Mouse (Mus musculus) layer of hippocampus, postnatal 25 days (tissue): ENCODE measurements around the gene Arhgef11. TPM values are rescaled to one million over a fixed set of nuclear protein-coding genes. Genes with fewer than 3 reads are reported as not detected.

Source experiments
- DNase-seq, 2 experiments: peaks; one replicate each; pipeline ENCODE4 v3.0.0; 2022; ENCODE audit warnings: mixed read lengths in 2 of 2, low spot score in 1 of 2; ENCODE audit errors: extremely low spot score in 1 of 2
- total RNA-seq, 2 experiments: library from RNA; stranded (reverse); gene quantifications; 2 replicates each; pipeline ENCODE4 v1.2.3; 2021

Gene Arhgef11
- total RNA-seq, 2 experiments from 2014 or later, result 58.5 to 66.4 TPM

DNA sequence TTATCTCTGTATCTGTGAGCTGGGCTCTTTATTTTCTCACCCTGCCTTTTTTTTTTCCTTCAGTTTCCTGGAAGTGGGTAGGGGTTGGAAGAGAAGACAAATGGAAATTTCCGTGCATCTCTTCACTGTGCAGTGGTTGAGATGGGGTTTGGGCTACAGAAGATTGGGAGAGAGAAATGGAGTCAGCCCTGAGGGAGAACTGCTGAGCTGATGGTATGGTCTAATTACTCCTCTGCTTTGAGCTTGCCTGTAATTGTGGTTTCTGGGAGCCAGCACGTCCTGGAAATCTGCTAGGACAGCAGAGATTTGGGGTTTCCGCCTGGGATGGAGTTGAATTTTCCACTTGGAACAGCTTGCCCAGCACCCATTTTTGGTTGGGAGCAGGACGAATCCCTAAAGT is 43.1 kb downstream of the Arhgef11 start:
- DNase-seq, result no peak

DNA sequence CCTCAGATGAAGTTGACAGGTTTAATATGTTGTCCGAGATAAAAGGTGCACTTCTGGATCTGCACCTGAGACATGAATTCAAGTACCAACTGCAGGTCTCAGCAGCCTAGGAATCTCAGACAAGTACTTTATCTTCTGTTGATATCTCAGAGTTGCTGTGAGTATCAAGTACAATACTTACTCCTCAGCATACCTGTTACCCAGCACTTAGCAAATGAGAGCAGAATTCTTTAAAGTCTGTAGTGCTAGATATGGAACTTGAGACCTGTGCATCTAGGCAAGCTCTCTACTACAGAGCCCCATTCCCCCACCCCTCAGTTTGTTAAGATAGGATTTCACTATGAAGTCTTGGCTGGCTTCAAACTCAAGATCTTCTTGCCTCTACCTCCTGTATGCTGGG is 43.9 kb downstream of the Arhgef11 start:
- no peak for DNase-seq

DNA sequence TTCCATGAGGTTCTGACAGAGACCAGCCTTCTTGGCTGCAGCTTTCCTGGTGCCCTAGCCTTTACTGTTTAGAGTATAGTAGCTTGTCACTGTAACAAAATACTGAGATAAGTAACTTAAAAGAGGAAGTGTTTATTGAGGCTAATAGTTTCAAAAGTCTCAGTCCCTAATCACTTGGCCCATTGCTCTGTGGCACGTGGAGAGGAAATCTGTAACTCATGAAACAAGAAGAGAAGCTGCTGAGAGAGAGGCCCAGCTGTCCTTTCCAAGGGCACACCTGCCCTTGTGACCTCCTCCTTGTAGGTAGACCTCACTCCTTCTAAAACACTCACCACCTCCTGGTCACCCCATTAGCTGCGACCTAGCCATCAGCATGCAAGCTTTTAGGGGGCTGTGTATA is 101.2 kb downstream of the Arhgef11 start:
- no peak for DNase-seq

DNA sequence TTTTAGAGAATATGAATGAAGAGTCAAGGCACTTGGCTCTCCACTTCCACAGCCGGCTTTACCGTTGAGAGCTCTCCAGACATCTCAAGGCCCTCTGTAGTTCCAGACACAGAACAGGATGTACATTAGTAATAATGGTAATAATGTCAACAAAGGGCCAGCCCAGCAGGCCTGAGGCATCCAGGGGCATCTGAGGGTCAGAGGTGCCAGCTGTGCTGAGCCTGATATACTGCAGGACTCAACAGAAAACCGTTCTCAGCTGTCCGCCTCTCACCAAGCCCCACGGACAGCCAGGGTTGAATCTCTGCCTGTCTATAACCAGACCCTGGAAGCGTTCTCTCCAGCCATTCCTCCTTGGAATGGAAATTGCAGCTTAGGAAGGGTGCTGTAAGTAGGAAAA is 107.2 kb downstream of the Arhgef11 start:
- no peak for DNase-seq

DNA sequence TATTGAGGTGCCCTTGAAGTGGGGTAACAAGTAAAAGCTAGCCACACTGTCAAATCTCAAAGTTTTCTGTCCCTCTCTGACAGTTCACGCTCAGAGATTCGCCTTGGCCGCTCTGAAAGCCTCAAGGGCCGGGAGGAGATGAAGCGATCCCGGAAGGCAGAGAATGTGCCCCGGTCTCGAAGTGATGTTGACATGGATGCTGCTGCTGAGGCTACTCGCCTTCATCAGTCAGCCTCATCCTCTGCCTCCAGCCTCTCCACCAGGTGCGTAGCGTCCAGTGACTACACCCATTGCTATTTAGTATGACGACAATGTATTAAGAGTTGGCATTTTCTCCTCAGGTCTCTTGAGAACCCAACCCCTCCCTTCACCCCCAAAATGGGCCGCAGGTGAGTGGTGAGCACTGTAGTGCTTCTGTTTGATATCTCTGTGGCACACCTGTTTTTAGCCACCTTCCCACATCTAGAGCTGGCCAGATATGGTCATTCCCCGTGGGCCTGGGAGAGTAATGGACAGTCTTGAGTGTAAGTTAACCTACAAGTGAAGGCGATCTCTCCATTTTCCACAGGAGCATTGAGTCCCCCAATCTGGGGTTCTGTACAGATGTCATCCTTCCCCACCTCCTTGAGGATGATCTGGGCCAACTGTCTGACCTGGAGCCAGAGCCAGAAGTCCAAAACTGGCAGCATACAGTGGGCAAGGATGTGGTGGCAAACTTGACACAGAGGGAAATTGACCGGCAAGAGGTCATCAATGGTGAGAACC is 108.2 kb downstream of the Arhgef11 start:
- no peak for DNase-seq

DNA sequence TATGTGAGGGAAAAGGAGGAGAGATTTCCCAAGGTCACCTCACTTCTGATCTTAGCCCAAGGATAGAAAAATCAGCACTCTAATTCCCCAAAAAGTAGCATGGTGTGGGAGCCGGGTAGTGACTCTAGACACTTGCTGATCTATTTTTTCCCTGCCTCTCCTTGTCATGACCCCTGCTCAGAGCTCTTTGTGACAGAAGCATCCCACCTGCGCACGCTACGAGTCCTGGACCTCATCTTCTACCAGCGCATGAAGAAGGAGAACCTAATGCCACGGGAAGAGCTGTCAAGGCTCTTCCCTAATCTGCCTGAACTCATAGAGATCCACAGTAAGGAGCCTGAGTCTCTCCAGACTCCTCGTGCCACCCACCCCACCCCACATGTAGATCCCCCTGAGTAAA is 108.8 kb downstream of the Arhgef11 start:
- DNase-seq, result no peak

DNA sequence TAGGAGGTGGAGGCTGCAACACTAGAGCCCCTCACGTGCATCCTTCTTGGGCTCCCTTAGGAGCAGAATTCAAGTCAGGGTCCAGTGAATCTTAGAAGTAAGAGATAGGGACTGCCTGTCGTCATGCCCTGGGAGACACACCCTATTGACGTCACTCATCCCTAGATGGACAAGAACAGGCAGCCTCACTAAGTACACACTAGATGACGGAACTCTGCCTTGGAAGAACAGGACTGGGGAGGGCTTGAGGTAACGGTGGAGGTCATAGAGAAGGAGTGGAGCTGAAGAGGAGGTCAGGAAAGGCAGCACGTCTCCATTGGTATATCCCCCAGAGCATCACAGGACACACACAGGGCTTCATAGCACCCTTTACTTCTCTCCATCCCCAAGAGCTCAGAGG is 111.3 kb downstream of the Arhgef11 start:
- DNase-seq, result no peak

DNA sequence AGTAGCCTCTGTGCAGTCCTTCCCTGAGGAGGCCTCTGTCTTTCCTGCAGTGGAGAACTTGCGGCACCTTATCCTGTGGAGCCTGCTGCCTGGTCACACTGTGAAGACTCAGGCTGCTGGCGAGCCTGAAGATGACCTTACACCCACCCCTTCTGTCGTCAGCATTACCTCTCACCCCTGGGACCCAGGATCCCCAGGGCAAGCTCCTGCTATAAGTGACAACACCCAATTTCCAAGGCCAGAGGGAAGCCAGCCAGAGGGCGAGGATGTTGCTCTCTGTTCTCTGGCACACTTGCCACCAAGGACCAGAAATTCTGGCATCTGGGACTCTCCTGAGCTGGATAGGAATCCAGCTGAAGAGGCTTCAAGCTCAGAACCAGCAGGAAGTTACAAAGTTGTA is 115.7 kb downstream of the Arhgef11 start:
- DNase-seq, result no peak

DNA sequence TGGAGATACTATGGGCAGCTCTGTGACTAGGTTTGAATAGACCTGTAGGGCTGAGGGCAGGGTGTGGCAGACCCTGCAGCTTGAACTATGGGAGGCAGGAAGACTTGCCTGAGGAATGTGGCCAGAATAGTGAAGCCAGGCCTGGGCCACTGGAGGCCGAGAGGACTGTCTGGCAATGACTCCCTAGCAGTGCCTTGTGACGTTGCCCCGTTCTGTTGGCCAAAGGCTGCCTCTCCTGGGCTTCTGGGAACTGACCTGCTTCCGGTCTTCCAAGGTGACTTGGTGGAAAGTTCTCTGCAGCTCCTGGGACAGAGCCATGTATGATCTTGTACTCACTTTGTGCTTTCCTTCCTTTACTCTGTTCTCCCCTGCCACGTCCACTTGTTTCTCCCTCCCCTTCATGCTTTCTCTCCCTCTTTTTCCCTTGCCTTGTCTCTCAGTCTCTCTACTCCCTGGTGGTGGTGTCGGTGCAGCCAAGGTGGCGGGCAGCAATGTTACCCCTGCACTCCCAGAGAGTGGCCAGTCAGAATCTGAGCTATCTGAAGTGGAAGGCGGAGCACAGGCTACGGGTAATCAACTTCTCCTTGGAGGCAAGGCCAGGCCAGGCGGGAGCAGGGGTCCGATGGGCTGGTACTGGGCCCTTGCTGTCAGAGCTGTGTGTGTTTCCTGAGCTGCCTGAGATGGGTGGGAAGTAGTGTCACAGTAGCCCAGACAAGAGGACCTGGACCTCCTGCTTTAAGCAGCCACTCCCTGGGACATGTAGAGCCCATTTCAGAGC is 116.8 kb downstream of the Arhgef11 start:
- no peak for DNase-seq

DNA sequence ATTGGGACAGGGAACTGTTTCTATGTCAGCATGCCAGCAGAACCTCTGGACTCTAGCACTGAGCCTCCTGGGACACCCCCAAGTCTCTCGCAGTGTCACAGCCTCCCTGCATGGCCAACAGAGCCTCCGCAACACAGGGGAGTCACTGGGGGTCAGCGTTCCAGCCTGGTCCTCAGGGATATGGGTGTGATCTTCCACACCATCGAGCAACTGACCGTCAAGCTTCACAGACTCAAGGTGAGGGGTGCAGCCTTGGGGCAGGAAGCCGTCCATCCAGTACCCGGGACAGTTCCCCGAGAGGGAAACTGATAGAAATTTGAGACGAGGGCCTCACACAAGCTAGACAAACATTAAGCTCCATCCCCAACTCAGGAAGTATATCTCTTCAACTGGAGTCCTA is 118.0 kb downstream of the Arhgef11 start:
- DNase-seq, result no peak

DNA sequence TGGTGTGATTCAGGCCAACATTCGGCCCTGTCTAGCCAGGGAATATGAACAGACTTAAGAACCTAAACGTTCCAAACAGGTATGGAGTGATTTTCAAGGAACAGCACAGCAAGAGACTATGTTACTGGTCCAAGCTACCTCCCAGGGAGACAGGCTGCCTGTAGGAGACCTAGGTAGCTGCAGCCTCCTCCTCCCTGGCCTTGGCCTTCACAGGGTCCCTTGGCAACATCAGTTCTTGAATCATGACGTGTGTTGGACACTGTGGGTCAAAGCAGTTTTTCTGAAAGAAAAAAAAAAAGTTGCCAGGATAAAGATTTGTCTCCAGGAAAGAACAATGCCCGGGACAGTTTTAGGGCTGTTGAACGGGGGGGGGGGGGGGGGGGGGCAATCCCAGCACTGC is 121.5 kb downstream of the Arhgef11 start:
- no peak for DNase-seq

DNA sequence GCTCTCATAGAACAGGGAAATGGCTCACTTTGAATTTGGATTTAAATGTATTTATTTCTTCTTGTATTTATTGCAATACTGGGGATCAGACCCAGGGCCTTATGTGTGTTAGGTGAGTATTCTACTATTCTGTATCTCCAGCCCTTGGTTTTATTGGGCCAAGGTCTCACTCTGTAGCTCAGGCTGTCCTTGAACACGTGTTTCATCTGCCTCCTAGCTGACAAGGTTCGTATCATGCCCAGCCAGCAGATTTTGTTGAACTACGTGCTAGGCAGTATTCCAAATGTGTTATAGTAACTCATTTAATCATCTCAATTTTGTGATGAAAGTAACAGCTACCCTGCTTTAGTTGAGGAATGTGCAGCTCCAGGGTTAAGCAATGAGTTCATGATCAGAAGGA is 124.7 kb downstream of the Arhgef11 start:
- DNase-seq, result no peak

DNA sequence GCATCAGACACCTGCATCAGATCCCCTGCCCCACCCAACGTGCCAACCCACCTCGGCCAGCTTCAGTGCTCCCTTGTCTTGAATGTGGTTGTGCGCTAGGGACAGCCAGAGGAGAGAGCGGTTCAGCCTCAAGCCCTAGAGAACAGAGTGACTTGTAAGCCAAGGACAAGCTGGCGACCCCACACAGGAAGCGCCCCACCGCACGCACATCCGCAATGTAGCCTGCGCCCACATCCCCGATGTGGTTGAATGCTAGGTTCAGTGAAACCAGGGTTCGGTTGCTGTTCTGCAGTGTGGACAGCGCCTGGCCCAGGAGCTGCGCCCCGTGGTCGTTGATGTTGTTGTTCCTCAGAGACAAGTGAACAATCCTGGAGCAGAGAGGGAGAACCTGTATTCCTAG is 125.4 kb downstream of the Arhgef11 start:
- no peak for DNase-seq

DNA sequence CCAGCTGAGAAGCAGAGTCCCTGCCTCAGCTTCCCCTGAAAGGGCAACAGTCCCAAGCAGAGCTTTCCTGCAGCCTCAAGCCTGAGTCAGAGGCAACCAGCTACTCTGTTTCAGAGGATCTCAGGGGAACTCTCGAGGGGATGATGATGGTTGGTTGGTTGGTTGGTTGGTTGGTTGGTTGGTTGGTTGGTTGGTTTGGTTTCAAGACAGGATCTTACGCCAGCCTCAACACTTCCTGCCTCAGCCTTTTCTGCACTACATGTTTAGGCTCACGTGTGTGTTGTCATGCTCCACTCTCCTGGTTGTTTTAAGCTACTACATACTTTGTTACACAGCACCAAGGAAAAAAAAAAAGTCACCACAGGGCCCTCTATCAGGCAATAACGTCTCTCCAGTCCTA is 126.6 kb downstream of the Arhgef11 start:
- DNase-seq, result no peak

DNA sequence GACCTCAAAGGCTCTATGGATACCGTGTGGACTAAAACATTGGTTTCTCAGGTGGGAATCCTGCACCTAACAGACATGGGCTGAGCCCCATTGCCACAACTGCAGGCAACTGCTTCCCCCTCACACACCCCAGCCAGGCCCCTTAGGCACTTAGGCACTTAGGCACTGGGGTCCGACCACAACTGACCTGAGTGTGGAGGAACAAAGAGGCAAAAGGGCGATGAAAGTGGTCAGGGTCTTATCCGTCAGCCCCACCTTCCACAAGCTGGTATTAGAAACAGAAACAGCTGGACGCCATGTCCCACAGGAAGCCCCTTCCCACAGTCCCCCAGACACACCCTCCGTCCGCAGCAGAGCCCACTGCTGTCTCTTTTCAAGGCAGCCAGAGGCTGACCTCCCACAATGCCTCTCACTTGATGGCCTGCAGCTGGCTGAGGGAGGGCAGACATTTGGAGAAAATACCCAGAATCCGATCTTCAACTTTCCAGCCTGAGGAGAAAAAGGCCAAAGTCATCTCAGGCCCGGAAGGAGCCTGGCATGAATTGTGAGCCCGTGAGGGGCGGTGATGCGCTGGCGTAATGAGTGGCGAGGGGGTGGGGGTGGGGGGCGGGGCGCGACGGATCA is 127.8 kb downstream of the Arhgef11 start:
- no peak for DNase-seq

DNA sequence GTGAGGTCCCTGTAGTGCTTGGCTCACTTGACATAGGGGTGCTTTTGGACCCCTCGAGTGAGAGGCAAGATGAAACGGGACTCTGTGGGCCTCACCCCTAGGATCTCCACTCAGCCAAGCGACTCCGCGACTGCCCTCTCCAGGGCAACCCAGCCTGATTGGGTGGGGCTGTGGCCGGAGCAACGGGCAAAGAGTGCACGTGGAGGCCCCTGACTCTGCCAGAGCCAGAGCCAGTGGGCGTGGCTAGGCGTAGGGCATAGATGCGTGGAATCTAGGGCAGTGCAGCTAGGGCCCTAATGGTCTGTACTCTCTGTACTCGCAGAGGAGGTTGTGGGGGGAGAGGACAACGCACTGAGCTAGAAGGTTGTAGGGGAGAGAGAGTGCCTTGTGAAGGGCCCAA is 131.1 kb downstream of the Arhgef11 start, which contains the start of gene Lrrc71:
Gene Lrrc71, minus strand, starts transcription at position 195 of the 400 bp plus-strand sequence.
- DNase-seq, result no peak

DNA sequence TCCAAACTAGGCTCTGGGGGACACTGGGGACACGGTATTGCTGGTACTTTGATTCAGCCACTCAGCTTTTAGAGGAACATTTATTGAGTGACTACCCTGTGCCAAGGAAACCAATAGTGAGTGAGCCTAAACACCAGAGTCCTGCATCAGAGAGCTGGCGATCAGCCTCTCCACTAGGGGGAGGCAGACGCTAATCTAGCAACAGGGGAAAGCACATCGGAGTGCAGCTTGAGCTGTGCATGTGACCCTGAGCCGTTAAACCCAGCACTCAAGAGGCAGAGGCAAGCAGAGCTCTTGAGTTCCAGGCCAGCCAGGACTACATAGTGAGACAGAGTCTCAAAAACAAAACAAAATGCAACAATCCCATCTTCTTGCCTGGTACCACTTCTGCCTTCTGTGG is 131.7 kb downstream of the Arhgef11 start:
- DNase-seq, result peak in 1 of 2 experiments; percentile 64

DNA sequence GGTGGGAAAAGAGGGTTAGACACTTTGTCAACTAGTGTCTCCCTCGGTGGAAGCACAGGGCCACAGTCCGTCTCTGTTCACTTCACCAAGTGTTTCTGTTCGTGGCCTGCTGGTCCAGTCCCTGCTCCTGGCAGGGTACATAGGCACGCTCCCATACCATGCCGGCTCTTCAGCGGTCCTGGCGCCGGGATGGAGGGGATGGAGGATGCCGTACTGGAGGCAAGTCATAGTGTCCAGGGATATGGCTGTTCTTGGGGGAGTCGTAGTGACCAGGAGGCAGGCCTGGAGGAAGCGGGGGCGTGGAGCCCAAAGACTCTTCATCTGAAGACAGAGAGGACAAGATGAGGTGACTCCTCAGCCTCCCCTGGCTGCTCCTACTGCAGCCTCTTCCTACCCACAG is 132.6 kb downstream of the Arhgef11 start:
- DNase-seq, result no peak

DNA sequence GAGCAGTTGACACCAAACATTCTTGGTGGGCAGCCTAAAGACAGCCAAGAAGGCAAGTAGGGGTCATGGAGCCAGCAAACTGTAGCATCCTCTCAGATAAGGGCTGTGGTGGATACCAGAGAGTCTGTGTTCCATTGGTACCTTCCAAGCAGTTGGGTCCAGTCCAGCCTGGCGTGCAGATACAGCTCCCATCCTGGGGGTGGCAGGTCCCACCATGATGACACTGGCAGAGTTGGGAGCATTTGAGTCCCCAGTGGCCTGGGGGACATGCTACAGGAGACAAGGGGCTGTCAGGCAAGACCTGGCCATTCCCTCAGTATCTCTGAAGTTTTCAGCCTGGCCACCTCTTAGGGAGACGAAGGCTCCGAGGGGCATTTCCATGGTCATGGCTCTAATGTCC is 135.2 kb downstream of the Arhgef11 start:
- DNase-seq, result no peak

DNA sequence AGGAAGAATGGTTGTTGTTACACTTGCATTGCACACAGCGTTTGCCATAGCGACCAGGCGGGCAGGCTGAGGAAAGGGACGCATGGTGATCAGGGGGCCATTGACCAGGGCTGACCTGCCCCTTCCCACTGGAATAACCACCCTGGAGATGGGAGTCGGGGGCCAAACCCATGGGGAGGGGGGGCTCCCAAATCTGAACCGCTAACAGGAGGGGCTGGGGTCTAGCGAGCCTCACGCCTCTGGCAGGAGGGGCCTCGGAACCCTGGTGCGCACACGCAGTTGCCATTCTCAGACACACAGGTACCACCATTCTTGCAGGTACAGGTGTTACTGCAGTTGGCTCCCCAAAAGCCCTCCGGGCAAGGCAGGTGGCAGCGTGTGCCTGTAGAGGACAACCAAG is 136.5 kb downstream of the Arhgef11 start:
- no peak for DNase-seq

DNA sequence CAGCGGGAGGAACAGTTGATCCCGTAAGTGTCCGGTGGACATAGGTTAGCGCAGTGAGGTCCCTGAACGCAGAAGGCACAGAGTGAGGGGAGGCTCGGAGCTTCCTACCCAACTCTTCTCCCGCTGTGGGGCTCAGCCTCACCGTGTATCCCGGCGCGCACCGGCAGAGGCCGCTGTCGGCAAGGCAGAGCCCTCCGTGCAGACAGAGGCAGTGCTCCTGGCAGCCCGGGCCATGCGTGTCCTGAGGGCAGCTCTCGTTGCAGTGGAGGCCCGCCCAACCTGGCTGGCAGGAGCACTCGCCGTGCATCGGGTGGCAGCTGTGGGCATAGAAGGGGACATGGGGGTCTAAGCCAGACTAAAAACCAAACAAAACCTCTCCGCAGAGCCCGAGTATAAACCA is 138.6 kb downstream of the Arhgef11 start:
- peak; percentile 92 to 95 for DNase-seq
